Mouse (Mus musculus): Measurements from ENCODE around the gene Ltk. TPM values are rescaled to one million over a fixed set of nuclear protein-coding genes. Genes with fewer than 3 reads are reported as not detected.
A peak's percentile ranks its signal among the peaks of the same experiment; 100 is the strongest.

Ltk gene
- total RNA-seq (2021): 10 to 100 TPM; 11.6 to 13.0 TPM

DNA sequence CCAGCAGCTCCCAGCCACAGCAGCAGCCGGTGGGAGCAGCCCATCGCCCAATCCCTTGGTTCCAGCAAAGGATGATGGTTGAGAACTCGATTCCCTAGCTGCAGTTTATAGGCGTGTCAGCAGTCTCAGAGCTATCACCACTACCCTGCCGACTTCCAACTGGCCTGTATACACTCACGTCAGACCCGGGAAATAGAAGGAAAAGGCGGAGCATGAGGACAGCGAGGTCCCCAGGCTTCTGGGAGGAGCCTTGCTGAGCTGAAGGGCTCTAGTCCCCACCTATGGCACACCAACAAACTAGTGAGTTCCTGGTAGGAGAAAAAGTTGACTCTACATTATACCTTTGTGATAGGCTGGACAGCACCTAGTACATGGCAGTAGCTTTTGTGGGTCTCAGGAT is at the start of gene Ltk:
Gene Ltk, minus strand, starts transcription at position 181 of the 400 bp plus-strand sequence.
- DNase-seq: no peak

GRCm38 (mm10) chr2:119808881-119809280 is 48.6 kb upstream of the Ltk start:
- DNase-seq: no peak

- no peak for DNase-seq
Measured at GRCm38 (mm10) chr2:119808438-119808837, 48.2 kb upstream of the Ltk start.

GRCm38 (mm10) chr2:119805536-119805935 is 45.3 kb upstream of the Ltk start:
- DNase-seq: no peak

DNA sequence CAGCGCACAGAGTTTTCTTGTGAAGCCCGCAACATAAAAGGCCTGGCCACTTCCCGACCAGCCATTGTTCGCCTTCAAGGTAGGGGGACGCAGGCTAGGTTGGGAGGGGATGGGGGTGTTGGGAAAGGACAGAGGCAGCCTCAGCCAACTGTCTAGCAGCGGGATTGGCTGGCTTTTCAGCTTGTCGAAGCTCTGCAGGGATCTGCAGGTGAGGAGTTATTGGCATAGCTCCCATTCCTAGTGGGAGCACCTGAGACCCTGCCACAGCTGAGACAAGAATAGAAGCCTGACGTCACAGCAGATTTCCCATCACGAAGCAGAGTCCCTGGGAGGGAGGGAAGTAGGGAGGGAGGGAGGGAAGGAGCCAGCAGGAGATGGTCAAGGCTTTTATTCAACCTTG is 44.5 kb upstream of the Ltk start:
- no peak for DNase-seq

GRCm38 (mm10) chr2:119804275-119804628 is 44.0 kb upstream of the Ltk start:
- no peak for DNase-seq

GRCm38 (mm10) chr2:119803618-119804274 is 43.5 kb upstream of the Ltk start:
- no peak for DNase-seq

- peak in 1 of 2 experiments; percentile 32 for DNase-seq
Measured at GRCm38 (mm10) chr2:119802767-119803617, 42.8 kb upstream of the Ltk start.

- DNase-seq: peak; percentile 45
Measured at GRCm38 (mm10) chr2:119800876-119801846, 40.9 kb upstream of the Ltk start.

DNA sequence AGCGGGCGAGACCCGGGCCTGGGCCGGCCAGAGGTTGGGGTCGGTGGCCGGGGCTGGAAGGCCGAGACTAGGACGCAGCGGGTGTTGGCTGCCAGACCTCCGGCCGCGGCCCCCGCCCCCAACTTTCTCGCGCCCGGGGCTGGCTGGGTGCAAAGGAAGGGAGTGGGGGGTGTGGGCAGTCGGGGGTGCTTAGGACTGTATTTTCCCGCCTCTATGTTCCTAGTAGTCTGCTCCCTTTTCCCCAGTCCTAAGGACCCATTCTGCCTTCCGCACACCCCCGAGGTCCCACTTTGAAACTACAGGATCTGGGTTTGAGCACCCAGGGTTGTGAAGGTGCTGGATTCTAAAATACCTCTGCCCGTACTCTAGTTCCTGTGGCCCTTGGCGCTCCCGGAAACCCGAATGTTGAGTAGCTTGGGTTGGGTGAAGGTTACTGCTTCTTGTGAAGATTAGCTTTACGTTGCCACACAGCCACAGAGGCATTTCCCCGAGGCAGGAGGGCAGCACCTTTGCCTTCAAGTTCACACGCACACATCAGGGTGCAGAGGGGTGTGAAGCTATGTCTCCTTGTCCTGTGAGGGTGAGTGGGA is 39.8 kb upstream of the Ltk start:
- no peak for DNase-seq

- DNase-seq: no peak
Measured at GRCm38 (mm10) chr2:119799181-119799960, 39.1 kb upstream of the Ltk start.

- peak; percentile 57 to 61 for DNase-seq
Measured at GRCm38 (mm10) chr2:119798246-119798927, 38.2 kb upstream of the Ltk start.

DNA sequence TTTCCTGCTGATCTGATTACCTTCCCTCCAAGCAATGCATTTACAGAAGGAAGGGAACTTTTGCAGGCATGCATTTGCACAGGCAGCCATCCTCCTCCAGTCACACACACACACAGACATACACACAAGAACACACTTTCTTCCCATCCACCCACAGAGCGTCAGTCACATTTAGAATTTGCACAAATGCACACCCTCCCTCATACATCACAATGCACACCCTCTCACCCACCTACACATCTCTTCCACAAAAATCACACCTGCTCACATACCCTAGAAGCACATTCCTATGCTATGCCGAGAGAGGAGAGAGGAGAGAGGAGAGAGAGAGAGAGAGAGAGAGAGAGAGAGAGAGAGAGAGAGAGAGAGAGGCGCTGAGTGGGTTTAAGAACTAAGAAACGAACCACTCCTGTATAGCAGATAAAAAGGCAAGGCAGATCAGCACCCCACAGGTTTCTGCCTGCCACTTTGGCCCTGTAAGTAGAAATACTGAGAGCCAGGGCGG is 37.1 kb upstream of the Ltk start, which contains the start of gene Tyro3:
Gene Tyro3, plus strand, starts transcription at position 455 of the 505 bp plus-strand sequence.
- DNase-seq: no peak

DNA sequence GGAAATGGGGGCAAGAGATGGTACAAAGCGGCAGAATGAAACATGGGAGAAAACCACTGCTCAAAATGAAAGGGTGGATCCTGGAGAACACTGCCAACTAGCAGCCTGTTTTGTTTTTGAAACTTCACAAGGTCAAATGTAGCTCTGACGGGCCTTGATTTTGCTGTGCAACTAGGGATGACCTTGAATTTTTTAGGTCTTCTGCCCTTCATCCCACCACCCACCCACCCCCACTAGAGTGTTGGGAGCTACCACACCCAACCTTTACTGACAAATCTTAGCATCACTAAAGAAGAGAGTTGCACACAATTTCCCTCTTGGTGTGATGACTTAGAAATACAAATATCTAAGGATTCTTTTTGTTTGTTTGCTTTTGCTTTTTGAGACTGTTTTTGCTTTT is 29.8 kb upstream of the Ltk start:
- DNase-seq: no peak

GRCm38 (mm10) chr2:119787206-119787883 is 27.1 kb upstream of the Ltk start, which contains the start of gene Rpap1:
Rpap1 (minus strand) TSS chr2:119787537.
- DNase-seq: peak; percentile 84 to 85

- DNase-seq: no peak
Measured at GRCm38 (mm10) chr2:119767246-119767645, 7.0 kb upstream of the Ltk start.

DNA sequence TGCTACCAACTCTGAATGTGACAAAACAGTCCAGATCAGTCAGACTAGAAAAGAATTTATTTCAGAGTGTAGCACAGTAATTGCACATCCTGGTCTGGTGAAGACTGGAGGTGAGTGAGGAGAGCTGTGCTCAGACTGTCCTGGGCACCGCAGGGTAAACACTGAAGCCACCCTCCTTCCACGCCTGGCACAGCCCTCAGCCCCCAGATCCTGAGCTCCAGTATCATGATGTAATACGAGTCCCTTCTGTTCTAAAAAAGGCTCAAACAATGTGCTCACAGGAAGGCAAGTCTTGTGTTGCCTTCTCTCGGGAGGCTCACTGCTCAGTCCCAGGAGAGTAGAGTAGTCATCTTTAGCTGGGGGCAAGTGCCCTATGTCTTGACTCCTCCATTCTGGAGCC is 3.7 kb upstream of the Ltk start:
- no peak for DNase-seq

- DNase-seq: no peak
Measured at GRCm38 (mm10) chr2:119762276-119762675, 2.0 kb upstream of the Ltk start.
